Mouse (Mus musculus): ENCODE measurements around the gene Dpf3.

Dpf3 gene

DNA sequence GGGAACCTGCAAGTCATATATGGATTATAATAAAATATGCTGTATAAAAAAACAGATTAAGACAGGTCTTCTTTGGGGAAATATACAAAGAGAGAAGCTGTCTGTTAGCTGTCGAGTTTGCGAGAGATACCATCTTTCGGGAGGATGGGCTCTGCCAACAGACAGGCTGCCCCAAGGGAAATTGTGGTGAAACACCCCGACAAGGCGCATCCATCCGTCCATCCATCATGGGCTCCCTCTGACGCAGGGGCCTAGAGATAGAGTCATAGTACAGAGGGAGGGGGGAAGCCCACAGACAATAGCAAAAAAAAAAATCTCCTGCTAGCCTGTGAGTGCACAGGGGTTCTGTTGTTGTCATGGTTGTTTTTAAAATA is 149.8 kb downstream of the Dpf3 start:
- no peak for DNase-seq

DNA sequence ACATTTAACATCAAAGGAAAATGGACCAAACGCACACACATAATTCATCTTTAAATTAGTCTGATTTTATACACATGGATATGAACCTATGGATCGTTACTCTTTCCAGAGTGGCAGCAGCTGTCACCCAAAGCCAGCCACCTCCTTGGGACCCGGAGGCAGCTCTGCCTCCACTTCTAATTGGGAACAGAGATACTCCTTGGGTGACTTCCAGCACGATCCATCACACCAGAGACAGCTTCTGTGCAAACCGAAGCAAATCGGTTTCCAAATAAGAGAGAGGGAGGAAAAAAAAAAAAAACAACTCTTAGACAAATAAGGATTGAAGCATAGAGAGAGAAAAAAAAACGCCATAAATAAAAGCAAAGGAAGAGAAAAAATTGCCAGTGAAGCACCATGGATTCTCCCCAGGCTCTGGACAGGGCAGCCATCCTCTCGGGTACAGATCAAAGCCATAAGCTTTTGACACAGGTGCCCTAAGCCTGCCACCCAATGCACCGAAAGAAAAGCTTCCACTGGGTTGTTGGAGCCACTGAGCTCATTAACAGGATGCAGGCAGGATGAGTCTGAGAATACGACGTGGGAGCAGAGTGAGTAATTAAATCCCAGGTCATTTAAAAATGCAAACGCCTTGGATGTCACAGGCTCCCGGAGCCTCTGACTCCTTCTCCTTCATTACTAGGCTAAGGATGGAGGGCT is 150.3 kb downstream of the Dpf3 start:
- no peak for DNase-seq

DNA sequence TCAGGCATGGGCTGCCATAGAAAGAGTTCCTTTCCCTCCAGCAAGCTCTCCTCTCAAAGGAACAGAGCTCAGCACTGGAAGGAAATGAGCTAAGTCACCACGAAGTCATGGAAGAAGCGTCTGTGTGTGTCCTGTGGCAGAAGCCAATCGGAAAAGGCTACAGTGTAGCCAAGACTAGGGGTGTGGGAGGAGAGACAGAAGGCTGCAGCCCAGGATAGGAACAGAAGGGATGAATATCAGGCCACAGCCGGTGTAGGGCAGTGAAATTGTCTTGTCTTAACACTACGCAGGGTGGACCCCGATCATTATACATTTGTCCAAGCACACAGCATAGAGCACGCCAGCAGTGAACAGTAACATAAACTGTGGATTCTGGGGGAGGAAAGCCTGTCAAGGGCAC is 157.5 kb downstream of the Dpf3 start:
- no peak for DNase-seq

DNA sequence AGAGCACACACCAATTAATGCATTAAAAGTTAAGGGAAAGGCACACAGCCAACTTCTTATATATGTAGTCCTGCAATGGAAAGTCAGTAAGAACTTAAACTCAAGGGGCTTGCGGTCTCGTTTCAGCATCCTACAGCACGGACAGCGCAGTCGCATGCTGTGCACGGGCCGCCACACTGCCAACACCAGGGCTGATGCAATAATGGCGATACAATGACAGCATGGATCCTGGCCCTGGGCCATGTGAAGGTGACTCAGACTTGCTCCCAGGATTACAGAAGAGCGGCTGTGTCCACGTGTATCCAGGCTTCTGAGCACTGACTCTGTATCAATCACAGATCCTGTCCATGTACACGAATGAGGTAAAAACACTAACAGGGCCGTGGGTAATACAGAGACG is 158.6 kb downstream of the Dpf3 start:
- no peak for DNase-seq

DNA sequence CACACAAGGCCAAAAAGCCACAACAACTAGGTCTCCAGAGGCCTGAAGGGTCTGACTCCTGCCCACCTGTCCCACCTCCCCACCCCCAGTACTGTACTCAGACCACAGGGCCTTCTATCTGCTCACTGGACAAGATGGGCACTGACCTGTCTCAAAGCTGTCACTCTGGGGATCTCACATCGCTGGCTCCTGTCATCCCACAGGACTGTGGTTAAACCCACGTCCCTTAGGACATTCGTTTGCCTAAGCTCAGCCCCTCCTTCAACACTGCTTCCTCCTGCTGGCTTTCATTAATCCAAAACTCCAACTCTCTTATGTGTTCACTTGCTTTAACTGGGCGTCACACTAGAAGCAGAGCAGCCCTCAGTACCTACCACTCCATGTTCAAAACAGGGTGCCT is 159.0 kb downstream of the Dpf3 start:
- no peak for DNase-seq

DNA sequence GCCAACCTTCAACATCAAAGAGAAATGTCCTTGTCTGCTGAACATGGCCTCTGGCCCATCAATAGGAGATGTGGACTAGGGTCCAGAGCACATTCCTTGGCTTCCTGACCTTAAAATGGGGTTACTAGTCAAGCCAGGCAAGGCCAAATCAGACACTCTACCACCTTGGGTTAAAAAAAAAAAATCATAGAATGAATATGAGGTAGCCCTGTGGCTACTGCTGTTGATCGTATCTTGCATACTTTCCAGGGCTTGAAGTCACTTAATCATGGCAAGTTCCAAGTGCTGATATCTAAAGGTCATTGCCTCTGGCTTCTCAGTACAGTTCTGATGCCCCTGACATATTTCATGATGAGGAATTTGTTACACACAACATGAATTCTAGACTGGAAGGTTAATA is 160.1 kb downstream of the Dpf3 start:
- no peak for DNase-seq

DNA sequence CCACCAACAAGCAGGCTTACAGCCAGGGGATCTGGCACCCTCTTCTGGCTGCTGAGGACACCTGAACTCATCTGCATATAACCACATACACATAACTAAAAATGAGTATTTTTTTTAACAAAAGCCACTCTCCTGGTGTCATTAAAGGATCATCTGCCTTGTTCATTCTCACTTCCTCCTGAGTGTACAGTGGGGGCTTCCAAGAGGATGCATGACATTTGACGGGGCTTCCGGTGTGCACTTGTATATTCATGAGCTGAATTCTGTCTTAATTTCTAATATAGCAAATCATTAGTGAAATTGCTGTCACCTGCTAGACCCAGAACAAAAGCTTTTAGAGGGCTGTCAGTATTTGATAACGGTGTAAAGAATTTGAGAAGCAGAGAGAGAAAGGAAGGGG is 166.8 kb downstream of the Dpf3 start:
- no peak for DNase-seq

DNA sequence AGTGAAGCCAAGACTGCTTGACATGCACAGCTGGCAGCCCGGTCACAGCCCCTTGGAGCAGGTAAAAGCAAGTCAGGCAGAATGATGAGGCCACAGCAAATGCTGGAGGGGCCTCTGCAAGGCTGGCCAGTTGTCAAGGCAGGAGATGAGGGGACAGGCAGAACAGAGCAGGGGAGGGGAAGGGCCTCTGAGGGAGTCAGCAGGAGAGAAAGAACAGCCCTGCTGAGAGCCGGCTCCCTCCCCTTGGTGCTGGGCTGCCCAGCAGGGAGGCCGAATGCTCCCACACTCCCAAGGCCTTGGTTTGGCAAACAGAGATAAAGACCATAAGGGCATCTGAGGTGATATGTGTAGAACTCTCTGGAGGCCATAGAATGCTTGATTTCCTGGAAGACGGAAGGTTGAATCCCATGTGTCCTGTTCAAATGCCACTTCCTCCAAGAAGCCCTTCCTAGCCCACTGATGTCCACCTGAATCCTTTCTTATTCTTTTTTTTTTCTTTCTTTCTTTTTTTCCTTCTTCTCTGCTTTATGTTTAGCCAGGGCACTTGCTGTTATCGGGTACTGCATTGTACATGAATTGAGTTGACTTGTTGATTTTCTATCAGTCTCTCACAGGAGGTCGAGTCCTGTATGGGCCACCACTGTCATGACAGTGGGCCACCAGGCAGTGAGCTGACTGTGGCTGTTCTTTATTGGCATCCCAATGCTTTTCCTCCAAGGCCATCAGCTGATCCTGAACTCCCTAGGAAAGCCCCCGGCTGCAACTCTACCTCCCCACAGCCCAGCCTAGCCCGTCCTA is 169.7 kb downstream of the Dpf3 start:
- no peak for DNase-seq

DNA sequence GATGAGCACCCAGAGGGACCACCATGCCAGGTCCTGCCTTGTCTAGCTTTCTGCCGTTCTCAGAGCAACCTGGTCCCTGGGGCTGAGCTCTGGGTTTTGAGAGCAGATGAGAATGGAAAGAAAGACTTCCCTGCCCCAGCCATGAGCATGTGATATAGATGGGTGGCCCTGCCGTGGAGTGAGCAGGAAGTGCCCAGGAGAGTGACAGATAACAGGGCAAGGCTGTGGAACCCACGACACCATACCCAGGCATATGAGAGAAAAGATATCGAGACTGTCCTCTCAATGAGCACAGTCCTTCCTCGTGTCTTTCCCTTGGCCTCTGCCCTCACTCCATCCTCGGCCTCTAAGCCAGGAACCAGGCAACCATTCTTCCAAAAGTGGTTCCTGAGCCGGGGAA is 172.8 kb downstream of the Dpf3 start:
- DNase-seq: no peak

DNA sequence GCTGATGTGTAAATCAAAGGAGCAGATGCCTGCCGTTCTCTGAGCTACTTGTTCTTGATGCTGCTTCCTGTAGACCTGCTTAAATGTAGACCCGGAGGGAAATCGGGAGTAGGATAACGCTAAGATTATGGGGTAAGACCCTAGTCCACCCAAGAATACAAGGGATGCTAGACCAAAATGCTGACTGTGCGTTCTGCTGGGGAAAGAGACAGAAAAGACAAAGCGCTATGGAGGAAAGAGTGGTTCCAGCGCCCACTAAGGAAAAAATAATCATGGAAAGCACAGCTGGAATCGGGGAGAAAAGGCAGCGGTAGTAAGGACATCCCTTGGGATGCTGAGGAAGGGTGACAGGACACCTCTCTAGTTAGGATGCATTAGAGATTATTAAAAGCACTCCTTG is 174.7 kb downstream of the Dpf3 start:
- no peak for DNase-seq

DNA sequence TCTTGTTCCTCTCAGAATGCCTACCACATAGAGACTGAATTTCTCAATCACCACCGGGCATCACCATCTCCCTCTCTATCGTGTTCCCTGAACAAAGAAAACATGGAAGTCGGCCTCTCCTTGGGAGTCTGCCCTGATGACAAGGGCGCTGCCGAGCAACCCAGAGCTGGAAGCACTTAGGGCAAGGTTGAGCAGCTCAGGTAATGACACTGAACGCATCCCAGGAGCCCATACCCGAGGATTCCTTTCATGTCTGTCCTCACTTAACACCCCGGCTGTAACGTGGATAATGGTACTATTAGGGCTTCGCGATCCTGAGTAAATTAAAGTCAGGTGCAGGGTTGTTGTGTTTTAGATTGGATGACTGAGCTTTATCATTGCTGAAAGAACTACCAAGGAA is 176.9 kb downstream of the Dpf3 start:
- no peak for DNase-seq

DNA sequence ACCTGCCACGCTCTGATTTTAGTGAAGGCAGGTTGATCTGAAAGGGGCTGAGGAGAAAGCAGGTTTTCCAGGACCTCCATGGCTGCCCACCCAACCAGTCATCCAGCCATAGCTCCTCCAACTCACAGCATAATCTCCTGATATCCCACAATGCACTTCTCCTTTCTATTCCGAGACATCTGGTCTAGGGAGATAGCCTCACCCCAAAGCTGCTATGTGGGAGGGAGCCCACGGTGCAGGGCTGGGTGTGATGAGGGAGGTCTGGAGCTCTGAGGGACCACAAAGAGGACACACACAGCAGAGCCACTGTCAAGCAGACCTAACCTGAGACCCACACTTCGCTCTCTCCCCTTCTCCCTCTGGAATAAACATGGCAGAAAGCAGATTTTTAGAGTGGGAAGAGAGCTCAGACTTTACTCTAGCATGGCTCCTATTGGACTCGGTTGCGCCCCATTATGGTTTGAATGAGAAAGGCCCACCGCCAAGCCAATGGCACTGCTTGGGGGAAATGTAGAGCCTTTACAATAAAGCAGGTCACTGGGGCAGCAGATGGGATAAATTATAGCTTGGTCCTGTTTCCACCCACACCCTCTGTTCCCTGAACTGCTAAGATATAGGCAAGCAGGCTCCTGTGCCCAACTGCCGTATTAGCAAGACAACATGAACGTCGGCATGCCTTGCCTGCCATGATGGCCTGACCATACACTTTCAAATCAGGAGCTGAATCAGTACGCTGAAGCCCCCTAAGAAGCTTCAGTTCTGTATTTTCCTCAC is 178.3 kb downstream of the Dpf3 start:
- DNase-seq: no peak

DNA sequence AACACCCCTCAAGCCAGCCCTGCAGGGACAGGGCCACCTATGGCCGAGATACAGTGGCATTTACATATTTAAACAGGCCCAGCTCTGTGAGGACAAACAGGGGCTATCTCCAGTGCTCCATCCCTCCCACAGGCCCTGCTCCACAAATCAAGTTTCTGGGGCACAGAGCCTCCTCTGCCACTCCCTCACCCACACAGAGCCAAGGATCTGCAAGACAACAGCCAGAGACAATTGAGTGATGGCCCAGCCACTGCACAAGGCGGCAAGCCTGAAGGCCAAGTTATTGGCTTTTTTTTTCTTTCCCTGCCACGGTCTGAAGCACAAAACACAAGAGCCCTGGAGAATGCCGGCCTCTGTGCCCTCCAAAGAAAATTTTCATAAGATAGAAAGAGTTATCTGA is 178.9 kb downstream of the Dpf3 start:
- DNase-seq: no peak

DNA sequence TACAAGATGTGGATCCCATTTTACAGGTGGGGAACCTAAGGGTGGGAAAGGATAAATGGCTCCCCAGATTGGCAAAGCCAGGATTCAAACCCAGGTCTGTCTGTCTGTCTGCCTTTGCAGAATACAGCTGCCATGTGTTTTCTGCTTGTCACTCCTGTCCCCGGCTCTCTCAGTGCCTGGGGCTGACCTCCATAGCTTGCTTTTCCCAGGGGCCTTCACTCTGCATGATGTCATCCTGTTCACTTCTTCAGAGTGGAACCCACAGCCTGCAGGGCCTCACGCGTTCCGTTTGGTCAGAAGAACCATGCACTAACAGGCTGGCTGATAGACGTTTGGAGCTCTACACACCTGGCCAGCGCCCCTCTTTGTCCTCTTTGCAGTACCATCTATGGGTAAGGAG is 184.3 kb downstream of the Dpf3 start:
- DNase-seq: no peak

DNA sequence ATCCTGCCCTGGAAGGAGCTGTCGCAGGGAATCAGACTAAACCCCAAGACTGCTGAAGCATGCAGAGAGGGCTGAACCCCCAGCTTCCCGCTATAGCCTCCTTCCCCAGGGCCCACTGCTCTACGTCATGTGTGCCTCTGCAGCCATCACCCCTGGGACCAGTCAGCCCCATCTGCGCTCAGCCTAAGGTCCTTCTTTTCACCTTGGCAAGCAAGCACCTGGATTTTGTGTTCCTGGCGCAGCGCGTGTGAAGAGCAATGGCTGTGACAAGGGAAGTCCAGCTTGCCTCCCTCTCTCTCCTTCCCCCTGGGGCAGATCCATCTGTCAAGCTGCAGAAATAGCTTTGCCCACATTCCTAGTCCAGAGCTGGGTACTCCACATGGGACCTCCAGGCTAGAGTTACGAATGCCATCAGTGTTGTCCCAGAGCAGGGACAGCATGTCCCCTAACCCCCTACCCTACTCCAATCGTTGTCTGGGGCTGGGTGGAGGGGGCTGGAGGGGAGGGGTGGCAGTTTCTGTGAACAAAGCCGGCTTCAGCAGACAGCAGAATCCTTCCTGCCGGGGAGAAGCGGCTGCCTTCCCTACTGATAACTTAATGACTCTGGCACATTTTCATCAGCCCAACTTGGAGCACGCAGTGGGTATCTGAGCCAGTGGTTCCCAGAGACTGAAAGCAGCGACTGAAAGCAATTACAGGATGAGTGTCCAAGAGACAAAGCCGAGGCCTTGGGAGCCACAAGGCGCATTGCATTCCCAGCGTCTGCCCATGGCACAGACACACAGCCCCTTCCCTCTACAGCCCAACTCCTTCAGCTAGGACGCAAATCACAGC is 185.0 kb downstream of the Dpf3 start:
- no peak for DNase-seq

DNA sequence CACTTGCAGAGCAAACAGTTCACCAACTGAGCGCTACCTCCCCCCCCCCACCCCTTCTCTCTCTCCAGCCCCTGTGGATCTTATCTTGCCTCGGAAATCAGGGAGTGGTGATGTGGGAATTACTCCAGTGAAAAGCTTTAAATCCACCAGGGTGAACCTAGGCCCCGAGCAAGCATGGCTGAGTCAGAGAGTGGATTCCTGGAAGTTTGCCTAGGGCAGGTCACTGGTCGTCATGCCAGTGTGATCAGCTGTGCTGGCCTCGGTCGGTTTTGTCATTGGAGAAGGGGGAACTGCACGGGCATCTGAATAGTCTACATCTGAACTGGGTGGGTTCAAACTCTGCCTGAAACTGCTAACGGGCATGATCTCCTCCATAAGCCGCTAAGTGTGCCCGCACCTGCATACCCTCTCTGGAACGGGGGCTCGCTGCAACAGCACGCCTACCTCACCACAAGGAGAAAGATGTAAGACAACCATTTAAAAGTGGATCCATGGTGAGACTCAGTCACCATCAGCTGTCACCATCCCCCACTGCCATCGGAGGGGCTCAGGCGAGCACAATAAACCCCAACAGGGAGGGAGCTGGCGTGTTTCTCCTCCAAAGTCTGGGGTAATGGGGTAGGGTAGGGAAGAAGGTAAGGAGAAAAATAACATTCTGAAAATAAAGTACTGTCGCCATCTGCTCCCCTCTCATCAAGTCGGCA is 185.7 kb downstream of the Dpf3 start:
- no peak for DNase-seq

DNA sequence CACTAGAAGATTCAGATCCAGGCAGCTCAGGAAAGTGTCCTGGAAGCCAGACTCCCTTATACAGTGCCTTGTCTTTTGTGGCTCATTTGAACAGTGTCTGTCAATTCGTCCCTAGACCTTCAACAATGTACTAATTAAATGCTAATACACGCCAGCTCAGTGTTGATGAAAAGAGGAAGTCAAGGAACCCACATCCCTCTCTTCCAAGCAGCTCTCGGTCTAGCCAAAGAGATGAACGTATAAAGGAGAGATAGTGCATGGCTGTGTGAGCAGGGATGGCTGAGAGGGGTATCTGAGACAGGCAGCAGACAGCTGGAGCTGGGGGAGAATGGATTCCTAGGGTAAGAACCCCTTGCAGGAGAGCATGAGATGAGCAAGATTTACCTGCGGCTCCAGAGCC is 189.2 kb downstream of the Dpf3 start:
- DNase-seq: no peak

DNA sequence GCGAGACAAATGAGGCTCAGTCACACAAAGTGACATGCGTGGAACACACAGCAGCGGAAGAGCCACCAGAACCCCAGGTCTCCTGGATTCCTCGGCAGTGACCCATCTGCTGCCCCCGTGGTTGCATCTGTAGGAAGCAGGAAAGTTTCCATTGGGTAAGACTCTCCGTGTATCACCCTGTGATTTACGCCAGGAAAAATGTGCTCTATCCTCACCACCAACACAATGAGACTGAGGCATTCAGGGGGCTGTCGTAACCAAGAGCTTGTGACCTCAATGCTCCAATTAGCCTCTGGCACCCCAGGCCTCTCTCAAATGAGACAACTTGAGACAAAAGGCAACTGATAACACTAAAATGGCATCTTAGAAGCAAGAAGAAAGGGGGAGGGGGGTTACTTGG is 192.5 kb downstream of the Dpf3 start:
- no peak for DNase-seq

DNA sequence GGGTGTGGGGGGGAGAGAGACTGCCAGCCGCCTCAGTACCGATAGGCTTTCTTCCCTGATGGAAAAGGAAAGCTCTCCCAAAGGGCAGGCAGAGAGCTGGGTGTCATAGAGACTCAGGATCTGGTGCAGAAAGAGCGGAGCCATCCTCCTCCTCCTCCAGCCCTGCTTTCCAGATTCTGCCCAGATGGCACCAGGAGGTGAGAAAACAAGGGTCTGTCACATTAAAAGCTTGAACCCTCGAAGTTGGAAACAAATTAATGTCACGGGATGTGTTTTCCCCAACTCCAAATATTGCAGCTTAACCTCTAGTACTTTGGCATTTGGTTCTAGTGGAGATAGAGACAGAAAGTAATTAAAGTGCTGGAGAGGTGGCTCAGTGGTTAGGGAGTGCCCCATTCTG is 195.6 kb downstream of the Dpf3 start:
- no peak for DNase-seq

DNA sequence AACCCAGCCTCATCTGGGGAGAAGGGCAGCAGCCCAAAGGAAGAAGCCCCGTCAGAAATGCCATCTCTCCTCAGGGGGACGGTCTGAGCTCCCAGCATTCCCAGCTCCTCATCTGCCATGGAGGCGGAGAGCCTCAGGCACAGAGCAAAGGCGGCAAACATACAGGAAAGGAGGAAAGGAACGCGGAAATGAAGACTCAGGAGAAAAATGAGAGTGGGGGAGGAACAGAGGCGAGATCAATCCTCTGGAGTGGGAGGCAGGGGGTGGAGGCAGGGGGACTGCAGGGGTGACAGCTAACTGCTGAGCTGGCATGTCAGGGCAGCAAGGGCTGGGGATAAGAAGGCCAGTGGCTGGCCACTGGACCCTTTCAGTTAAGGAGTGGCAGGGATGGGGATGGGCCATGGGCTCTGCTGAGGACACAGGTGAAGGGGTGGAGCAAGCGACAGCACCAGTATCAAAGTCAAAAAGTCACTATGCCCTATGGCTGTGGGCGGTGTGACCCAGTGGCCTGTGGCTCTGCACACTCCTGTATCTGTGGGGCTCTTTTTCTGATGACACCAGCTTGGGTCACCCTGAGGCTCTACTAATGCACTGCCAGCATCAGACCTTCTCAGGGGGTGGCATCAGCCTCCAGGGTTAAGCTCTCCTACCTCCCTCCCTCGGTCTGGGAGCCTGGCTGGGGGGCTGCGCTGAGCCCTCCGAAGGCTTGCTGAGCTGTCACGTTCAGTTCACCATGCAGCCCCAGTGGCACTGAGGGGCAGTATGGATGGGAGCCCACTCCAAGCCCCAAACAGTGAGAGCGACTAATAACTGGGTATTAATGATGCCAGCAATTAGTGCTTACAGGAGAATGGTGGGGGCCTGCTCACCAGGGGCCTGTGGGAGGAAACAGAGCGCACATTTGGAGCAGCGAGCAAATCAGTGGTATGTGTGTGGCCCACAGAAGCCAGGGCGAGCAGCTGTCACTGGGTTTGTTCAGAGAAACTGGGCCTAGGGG is 200.7 kb downstream of the Dpf3 start:
- no peak for DNase-seq

Data from lung, adult 18-20 months (tissue).